Mouse (Mus musculus): ENCODE results near the gene Il1r2. TPM values are rescaled to one million over a fixed set of nuclear protein-coding genes. Genes with fewer than 3 reads are reported as not detected.

Il1r2 gene
- polyA plus RNA-seq, 1 experiment from 2014 or later = 3.4 TPM

DNA sequence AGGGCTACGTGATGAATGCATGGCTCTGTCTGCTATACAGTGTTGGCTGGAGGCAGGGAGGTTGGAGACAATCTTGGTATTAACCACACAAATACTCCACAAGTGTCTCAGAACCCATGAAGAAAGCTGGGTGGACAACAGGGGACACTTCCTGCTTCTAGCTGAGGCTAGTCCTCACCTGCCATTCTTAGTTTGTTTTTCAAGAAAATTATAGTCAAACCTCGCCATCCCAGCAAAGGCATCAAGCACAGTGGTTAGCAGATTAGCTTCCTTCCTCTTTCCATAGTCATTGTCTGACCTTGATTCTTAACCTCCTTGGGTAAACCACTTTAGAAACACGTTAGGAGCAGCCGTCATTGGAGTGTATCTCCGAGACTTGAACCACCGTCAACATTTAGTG is 28.2 kb upstream of the Il1r2 start:
- DNase-seq = no peak
- Histone ChIP-seq H3K4me1 (ENCODE audit: insufficient read depth) (0 out of 2 replicates have a peak, but pooled peaks cover 5% of the 10 kb centered on the region), H3K27me3 (ENCODE audit: insufficient read depth, low read length) (no peaks in the 10 kb centered on the region), H3K36me3 (replicated peaks; ENCODE audit: insufficient read depth, low read length) (no peaks in the 10 kb centered on the region), H3K4me2 (ENCODE audit: low read depth, low read length) (no peak overlapping the region), H3K27ac (ENCODE audit: low read depth) (peak overlapping the region; percentile 39; the same call in 1 of the 2 replicates), H3K9ac (replicated peaks) (no peak overlapping the region), H3K4me3 (ENCODE audit: low read depth, low read length) (no peak overlapping the region), H3K9me3 (ENCODE audit: low read length) (no peaks in the 10 kb centered on the region)
- WGBS (ENCODE audit: insufficient replicate concordance) = 28% methylated on average over 6 of the region's 6 CpGs
- no peak for ATAC-seq
- no peak for TF ChIP-seq CTCF (IDR thresholded peaks at IDR 0.05; ENCODE audit: low read depth)
- no peak for TF ChIP-seq EP300 (IDR thresholded peaks at IDR 0.05; ENCODE audit: low read depth)

DNA sequence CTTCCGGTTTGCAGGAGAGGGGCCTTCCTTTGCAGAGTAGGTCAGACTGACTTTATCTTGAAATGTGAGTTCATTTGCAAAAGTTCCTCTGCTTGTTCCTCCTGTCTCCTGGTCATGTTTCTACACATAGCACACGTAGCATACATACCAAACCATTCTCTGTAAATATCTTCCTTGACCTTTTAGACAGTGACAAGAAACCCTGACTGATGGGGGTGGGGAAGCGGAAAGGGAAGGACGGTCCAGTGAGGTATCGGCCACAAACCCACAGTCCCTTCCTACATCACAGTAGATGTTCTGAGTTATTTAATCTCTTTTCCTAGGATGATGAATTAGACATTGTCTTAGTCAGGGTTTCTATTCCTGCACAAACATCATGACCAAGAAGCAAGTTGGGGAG is 27.3 kb upstream of the Il1r2 start:
- no peaks in the 10 kb centered on the region for H3K36me3 ChIP-seq (replicated peaks; ENCODE audit: insufficient read depth, low read length)
- H3K4me3 ChIP-seq (ENCODE audit: low read depth, low read length) = no peak overlapping the region
- no peak for ATAC-seq
- H3K27ac ChIP-seq (ENCODE audit: low read depth) = no peak overlapping the region
- DNase-seq = no peak
- no peak overlapping the region for H3K4me2 ChIP-seq (ENCODE audit: low read depth, low read length)
- no peak overlapping the region for H3K9ac ChIP-seq (replicated peaks)
- 37% methylated on average over 5 of the region's 5 CpGs for WGBS (ENCODE audit: insufficient replicate concordance)
- no peaks in the 10 kb centered on the region for H3K27me3 ChIP-seq (ENCODE audit: insufficient read depth, low read length)
- H3K4me1 ChIP-seq (ENCODE audit: insufficient read depth) = 0 out of 2 replicates have a peak, but pooled peaks cover 5% of the 10 kb centered on the region
- TF ChIP-seq CTCF (IDR thresholded peaks at IDR 0.05; ENCODE audit: low read depth) (no peak), EP300 (IDR thresholded peaks at IDR 0.05; ENCODE audit: low read depth) (no peak)
- no peaks in the 10 kb centered on the region for H3K9me3 ChIP-seq (ENCODE audit: low read length)

DNA sequence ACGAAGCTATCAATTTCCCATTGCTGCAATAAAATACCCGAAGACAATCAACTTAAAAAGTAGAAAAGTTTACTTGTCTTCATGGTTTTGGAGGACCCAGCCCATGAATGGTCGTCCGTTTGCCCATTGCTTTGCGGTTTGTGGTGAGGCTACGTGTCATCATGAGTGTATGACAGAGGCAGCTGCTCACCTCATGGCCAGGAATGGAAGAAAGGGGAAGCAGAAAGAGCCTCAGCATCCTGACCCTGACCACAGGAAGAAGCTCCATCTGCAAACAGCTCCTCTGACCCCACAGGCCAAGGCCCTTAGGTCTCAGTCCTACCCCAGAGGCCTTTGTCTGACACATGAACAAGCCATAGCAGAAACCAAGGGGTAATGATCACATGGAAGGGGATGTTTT is 22.7 kb upstream of the Il1r2 start:
- Histone ChIP-seq H3K9me3 (ENCODE audit: low read length) (no peaks in the 10 kb centered on the region), H3K4me1 (ENCODE audit: insufficient read depth) (peaks cover 3% of the 10 kb centered on the region; the same call in 1 of the 2 replicates), H3K27me3 (ENCODE audit: insufficient read depth, low read length) (no peaks in the 10 kb centered on the region), H3K27ac (ENCODE audit: low read depth) (no peak overlapping the region), H3K4me2 (ENCODE audit: low read depth, low read length) (no peak overlapping the region), H3K9ac (replicated peaks) (no peak overlapping the region), H3K4me3 (ENCODE audit: low read depth, low read length) (no peak overlapping the region), H3K36me3 (replicated peaks; ENCODE audit: insufficient read depth, low read length) (no peaks in the 10 kb centered on the region)
- DNase-seq = peak; percentile 42
- no peak for ATAC-seq
- 52% methylated on average over 6 of the region's 6 CpGs for WGBS (ENCODE audit: insufficient replicate concordance)
- no peak for TF ChIP-seq CTCF (IDR thresholded peaks at IDR 0.05; ENCODE audit: low read depth)
- TF ChIP-seq EP300 (IDR thresholded peaks at IDR 0.05; ENCODE audit: low read depth) = peak; percentile 36; the same call in 1 of the 2 replicates

DNA sequence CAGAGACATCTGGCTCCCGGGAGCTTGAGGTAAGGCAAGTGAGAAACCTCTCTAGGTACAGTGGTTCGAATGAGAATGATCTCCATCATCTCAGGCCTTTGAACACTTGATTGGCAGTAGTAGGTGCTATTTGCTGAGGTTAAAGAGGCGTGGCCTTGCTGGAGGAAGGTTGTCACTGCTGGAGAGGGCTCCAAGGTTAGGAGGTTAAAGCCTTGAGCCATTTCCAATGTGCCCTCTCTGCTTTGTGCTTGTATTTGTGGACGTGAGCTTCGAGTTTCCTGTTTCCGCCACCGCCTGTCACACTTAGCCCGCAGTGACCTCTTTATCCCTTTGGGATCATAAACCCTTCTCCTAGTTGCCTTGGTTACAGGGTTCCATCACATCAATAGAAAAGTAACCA is 21.7 kb upstream of the Il1r2 start:
- Histone ChIP-seq H3K4me1 (ENCODE audit: insufficient read depth) (peaks cover 3% of the 10 kb centered on the region; the same call in 1 of the 2 replicates), H3K36me3 (replicated peaks; ENCODE audit: insufficient read depth, low read length) (no peaks in the 10 kb centered on the region), H3K9me3 (ENCODE audit: low read length) (no peaks in the 10 kb centered on the region), H3K4me3 (ENCODE audit: low read depth, low read length) (no peak overlapping the region), H3K27ac (ENCODE audit: low read depth) (no peak overlapping the region), H3K4me2 (ENCODE audit: low read depth, low read length) (no peak overlapping the region), H3K27me3 (ENCODE audit: insufficient read depth, low read length) (no peaks in the 10 kb centered on the region), H3K9ac (replicated peaks) (no peak overlapping the region)
- ATAC-seq (no peak), DNase-seq (no peak)
- no peak for TF ChIP-seq CTCF (IDR thresholded peaks at IDR 0.05; ENCODE audit: low read depth)
- no peak for TF ChIP-seq EP300 (IDR thresholded peaks at IDR 0.05; ENCODE audit: low read depth)
- WGBS (ENCODE audit: insufficient replicate concordance) = 60% methylated on average over 8 of the region's 8 CpGs

DNA sequence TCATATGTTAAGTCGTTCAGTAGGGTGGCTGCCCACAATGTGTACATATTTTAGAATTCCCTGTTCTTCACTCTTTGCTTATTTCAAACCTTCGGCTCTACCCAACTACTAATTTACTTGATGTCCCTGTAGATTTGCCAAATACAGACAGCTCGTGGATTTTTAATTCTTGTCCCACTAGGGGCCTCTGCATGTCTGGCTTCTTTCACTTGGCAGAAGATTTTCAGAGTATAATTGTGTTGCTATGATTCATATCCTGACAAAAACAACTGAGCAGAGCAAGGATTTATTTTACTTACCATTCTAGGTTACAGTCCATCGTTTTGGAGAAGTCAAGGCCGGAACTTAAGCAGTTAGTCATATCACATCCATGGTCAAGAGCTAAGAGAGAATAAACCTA is 20.8 kb upstream of the Il1r2 start:
- Histone ChIP-seq H3K4me1 (ENCODE audit: insufficient read depth) (peaks cover 10% of the 10 kb centered on the region), H3K9me3 (ENCODE audit: low read length) (no peaks in the 10 kb centered on the region), H3K27me3 (ENCODE audit: insufficient read depth, low read length) (no peaks in the 10 kb centered on the region), H3K4me3 (ENCODE audit: low read depth, low read length) (no peak overlapping the region), H3K36me3 (replicated peaks; ENCODE audit: insufficient read depth, low read length) (no peaks in the 10 kb centered on the region), H3K27ac (ENCODE audit: low read depth) (no peak overlapping the region), H3K9ac (replicated peaks) (no peak overlapping the region), H3K4me2 (ENCODE audit: low read depth, low read length) (no peak overlapping the region)
- ATAC-seq (no peak), DNase-seq (no peak)
- 80% methylated on average over 5 of the region's 5 CpGs for WGBS (ENCODE audit: insufficient replicate concordance)
- TF ChIP-seq EP300 (IDR thresholded peaks at IDR 0.05; ENCODE audit: low read depth) = no peak
- no peak for TF ChIP-seq CTCF (IDR thresholded peaks at IDR 0.05; ENCODE audit: low read depth)

DNA sequence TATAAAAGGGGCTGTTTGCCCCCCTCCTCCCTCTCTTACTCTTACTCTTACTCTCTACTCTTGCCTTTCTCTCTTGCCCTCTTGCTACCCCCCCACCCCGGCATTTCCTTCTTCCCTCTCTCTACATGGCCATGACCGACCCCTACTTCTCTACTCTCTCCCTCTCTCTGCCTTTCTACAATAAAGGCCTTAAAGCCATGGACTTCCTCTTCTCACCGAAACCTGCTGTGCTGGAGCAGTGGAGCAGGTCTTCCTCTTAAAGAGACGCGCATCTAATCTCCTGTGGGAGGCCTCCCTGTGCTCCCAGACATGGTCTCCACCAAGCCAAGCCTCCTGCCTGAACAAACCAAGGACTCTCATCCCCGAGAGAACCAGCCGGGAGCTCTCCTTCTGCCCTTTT is 18.8 kb upstream of the Il1r2 start:
- Histone ChIP-seq H3K4me1 (ENCODE audit: insufficient read depth) (peaks cover 20% of the 10 kb centered on the region), H3K9me3 (ENCODE audit: low read length) (no peaks in the 10 kb centered on the region), H3K27ac (ENCODE audit: low read depth) (no peak overlapping the region), H3K27me3 (ENCODE audit: insufficient read depth, low read length) (no peaks in the 10 kb centered on the region), H3K36me3 (replicated peaks; ENCODE audit: insufficient read depth, low read length) (no peaks in the 10 kb centered on the region), H3K9ac (replicated peaks) (no peak overlapping the region), H3K4me2 (ENCODE audit: low read depth, low read length) (no peak overlapping the region), H3K4me3 (ENCODE audit: low read depth, low read length) (no peak overlapping the region)
- ATAC-seq (no peak), DNase-seq (no peak)
- TF ChIP-seq CTCF (IDR thresholded peaks at IDR 0.05; ENCODE audit: low read depth) (no peak), EP300 (IDR thresholded peaks at IDR 0.05; ENCODE audit: low read depth) (no peak)
- 48% methylated on average over 7 of the region's 7 CpGs for WGBS (ENCODE audit: insufficient replicate concordance)

DNA sequence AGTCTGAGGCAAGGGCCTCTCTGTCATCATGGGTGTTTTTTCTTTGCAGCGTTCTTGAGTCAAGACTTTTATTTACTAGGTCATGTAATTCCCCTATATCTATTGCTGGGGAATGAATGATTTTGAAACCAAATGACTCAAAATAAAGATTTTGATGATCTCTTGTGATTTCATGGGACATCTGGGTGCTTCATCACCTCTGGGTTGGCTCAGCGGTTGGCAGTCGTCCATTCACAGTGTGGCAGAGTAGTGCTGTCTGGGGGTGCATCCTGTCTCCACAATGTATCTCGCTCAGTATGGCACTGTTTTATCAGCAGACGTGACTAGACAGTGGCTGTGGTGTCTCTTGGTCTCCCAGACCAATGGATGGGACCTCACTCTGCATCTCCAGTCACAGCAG is 17.9 kb upstream of the Il1r2 start:
- ATAC-seq (no peak), DNase-seq (no peak)
- 71% methylated on average over 5 of the region's 5 CpGs for WGBS (ENCODE audit: insufficient replicate concordance)
- Histone ChIP-seq H3K4me3 (ENCODE audit: low read depth, low read length) (no peak overlapping the region), H3K27me3 (ENCODE audit: insufficient read depth, low read length) (no peaks in the 10 kb centered on the region), H3K27ac (ENCODE audit: low read depth) (no peak overlapping the region), H3K9me3 (ENCODE audit: low read length) (no peaks in the 10 kb centered on the region), H3K36me3 (replicated peaks; ENCODE audit: insufficient read depth, low read length) (no peaks in the 10 kb centered on the region), H3K9ac (replicated peaks) (no peak overlapping the region), H3K4me2 (ENCODE audit: low read depth, low read length) (no peak overlapping the region), H3K4me1 (ENCODE audit: insufficient read depth) (peaks cover 22% of the 10 kb centered on the region)
- TF ChIP-seq EP300 (IDR thresholded peaks at IDR 0.05; ENCODE audit: low read depth) (no peak), CTCF (IDR thresholded peaks at IDR 0.05; ENCODE audit: low read depth) (no peak)

Data from liver, postnatal 0 days (tissue).